Mouse (Mus musculus) neural tube, embryonic 11.5 days (tissue): ENCODE results near the gene Ubp1. TPM values are rescaled to one million over a fixed set of nuclear protein-coding genes. Genes with fewer than 3 reads are reported as not detected.

Source experiments
- ATAC-seq: fragments of 200-750 bp; cut with Nextera tagmentation; 2 replicates; pipeline ENCODE4 v1.8.0; 2017; ENCODE audit warnings: moderate number of reproducible peaks, mild to moderate bottlenecking, moderate TSS enrichment, moderate library complexity; ENCODE audit not compliant: insufficient read depth, low FRiP score, low TSS enrichment
- DNase-seq: peaks from one replicate; pipeline ENCODE4 v3.0.0-alpha.2; 2015; ENCODE audit warnings: low spot score
- H3K27ac ChIP-seq: fragments of 300-500 bp; sonication (generic); 2 replicates; pipeline ENCODE4 v1.5.1; 2014; ENCODE audit warnings: low read depth, mild to moderate bottlenecking, low read length
- H3K27me3 ChIP-seq: fragments of 300-500 bp; sonication (generic); 2 replicates; pipeline ENCODE4 v1.6.1; 2014; ENCODE audit warnings: mild to moderate bottlenecking, low read length, mixed read lengths; ENCODE audit not compliant: control insufficient read depth, insufficient read depth
- H3K36me3 ChIP-seq: fragments of 300-500 bp; sonication (generic); 2 replicates; pipeline ENCODE4 v1.6.1; 2014; ENCODE audit warnings: mild to moderate bottlenecking, low read length, moderate library complexity, mixed read lengths; ENCODE audit not compliant: control insufficient read depth, insufficient read depth
- H3K4me1 ChIP-seq: fragments of 300-500 bp; sonication (generic); 2 replicates; pipeline ENCODE4 v1.6.1; 2014; ENCODE audit warnings: low read length, mixed read lengths; ENCODE audit not compliant: control insufficient read depth, insufficient read depth
- H3K4me2 ChIP-seq: fragments of 300-500 bp; sonication (generic); 2 replicates; pipeline ENCODE4 v1.6.1; 2014; ENCODE audit warnings: low read depth, mild to moderate bottlenecking, moderate library complexity
- H3K4me3 ChIP-seq: fragments of 300-500 bp; sonication (generic); 2 replicates; pipeline ENCODE4 v1.5.1; 2014; ENCODE audit warnings: low read depth, low read length
- H3K9ac ChIP-seq: fragments of 300-500 bp; sonication (generic); 2 replicates; pipeline ENCODE4 v1.6.1; 2014; ENCODE audit warnings: mild to moderate bottlenecking, low read length
- H3K9me3 ChIP-seq: fragments of 300-500 bp; sonication (generic); 2 replicates; pipeline ENCODE4 v1.6.1; 2016; ENCODE audit warnings: low read length; ENCODE audit not compliant: control insufficient read depth
- WGBS: fragments of 180-500 bp; shearing (Covaris S2); extraction: QIAGEN DNeasy Blood & Tissue Kit; methylation state at CpG from one replicate; pipeline ENCODE4 v1.1.7; 2014; 5-methylcytosine and 5-hydroxymethylcytosine counted together
- polyA plus RNA-seq: library from polyadenylated mRNA; unstranded; fragments of >200 nt; fragmentation: Nextera tagmentation; extraction: Ambion mirVana; gene quantifications from 2 replicates; pipeline ENCODE4 v1.2.1, GENCODE M21; 2014

Ubp1 gene
- polyA plus RNA-seq, 1 experiment from 2014 or later: 52.9 TPM

- 0% methylated on average over 40 of the region's 91 CpGs for WGBS
- Histone ChIP-seq H3K9ac (peak overlapping the region; percentile 91), H3K36me3 (no peaks in the 10 kb centered on the region), H3K4me2 (peak overlapping the region; percentile 84), H3K4me3 (peak overlapping the region; percentile 98), H3K27ac (peak overlapping the region; percentile 94), H3K27me3 (no peaks in the 10 kb centered on the region), H3K4me1 (peaks cover 10% of the 10 kb centered on the region; the same call in 1 of the 2 replicates), H3K9me3 (no peaks in the 10 kb centered on the region)
- DNase-seq (peak; percentile 50), ATAC-seq (peak; percentile 46)
Observed at GRCm38 (mm10) chr9:113931375-113932099, 803 bp downstream of the Ubp1 start.

GRCm38 (mm10) chr9:113932100-113932470 is 1.4 kb downstream of the Ubp1 start:
- WGBS: 3% methylated on average over 8 of the region's 8 CpGs
- no peaks in the 10 kb centered on the region for H3K27me3 ChIP-seq
- H3K9me3 ChIP-seq: no peaks in the 10 kb centered on the region
- H3K4me1 ChIP-seq: peaks cover 10% of the 10 kb centered on the region; the same call in 1 of the 2 replicates
- no peak for ATAC-seq
- peak overlapping the region; percentile 91 for H3K9ac ChIP-seq
- peak overlapping the region; percentile 98 for H3K4me3 ChIP-seq
- H3K36me3 ChIP-seq: no peaks in the 10 kb centered on the region
- DNase-seq: no peak
- H3K27ac ChIP-seq: peak overlapping the region; percentile 94
- H3K4me2 ChIP-seq: peak overlapping the region; percentile 84

GRCm38 (mm10) chr9:113932501-113932900 is 1.8 kb downstream of the Ubp1 start:
- H3K4me2 ChIP-seq: peak overlapping the region; percentile 84
- no peak for ATAC-seq
- no peak for DNase-seq
- 26% methylated on average over 11 of the region's 11 CpGs for WGBS
- H3K27ac ChIP-seq: peak overlapping the region; percentile 94; the same call in 1 of the 2 replicates
- H3K36me3 ChIP-seq: no peaks in the 10 kb centered on the region
- peak overlapping the region; percentile 91 for H3K9ac ChIP-seq
- H3K9me3 ChIP-seq: no peaks in the 10 kb centered on the region
- H3K4me3 ChIP-seq: peak overlapping the region; percentile 98
- peaks cover 10% of the 10 kb centered on the region; the same call in 1 of the 2 replicates for H3K4me1 ChIP-seq
- H3K27me3 ChIP-seq: no peaks in the 10 kb centered on the region

- Histone ChIP-seq H3K9ac (no peak overlapping the region), H3K9me3 (no peaks in the 10 kb centered on the region), H3K4me2 (no peak overlapping the region), H3K4me3 (no peak overlapping the region), H3K27me3 (no peaks in the 10 kb centered on the region), H3K36me3 (no peaks in the 10 kb centered on the region), H3K27ac (no peak overlapping the region), H3K4me1 (peaks cover 10% of the 10 kb centered on the region; the same call in 1 of the 2 replicates)
- no peak for DNase-seq
- ATAC-seq: no peak
- 82% methylated on average over 5 of the region's 5 CpGs for WGBS
Observed at GRCm38 (mm10) chr9:113935638-113936037, 4.9 kb downstream of the Ubp1 start.

GRCm38 (mm10) chr9:113939063-113939850 is 8.5 kb downstream of the Ubp1 start:
- DNase-seq (no peak), ATAC-seq (no peak)
- Histone ChIP-seq H3K9me3 (no peaks in the 10 kb centered on the region), H3K4me2 (no peak overlapping the region), H3K36me3 (no peaks in the 10 kb centered on the region; the same call in 1 of the 2 replicates), H3K4me3 (no peak overlapping the region), H3K9ac (no peak overlapping the region), H3K27ac (no peak overlapping the region), H3K27me3 (no peaks in the 10 kb centered on the region), H3K4me1 (no peaks in the 10 kb centered on the region)
- 89% methylated on average over 9 of the region's 9 CpGs for WGBS

GRCm38 (mm10) chr9:113941103-113941805 is 10.5 kb downstream of the Ubp1 start:
- Histone ChIP-seq H3K36me3 (peaks cover 4% of the 10 kb centered on the region; the same call in 1 of the 2 replicates), H3K27me3 (no peaks in the 10 kb centered on the region), H3K4me2 (no peak overlapping the region), H3K4me1 (no peaks in the 10 kb centered on the region), H3K9ac (no peak overlapping the region), H3K4me3 (no peak overlapping the region), H3K27ac (no peak overlapping the region), H3K9me3 (no peaks in the 10 kb centered on the region)
- WGBS: 90% methylated on average over 3 of the region's 3 CpGs
- DNase-seq (no peak), ATAC-seq (no peak)

- H3K9me3 ChIP-seq: no peaks in the 10 kb centered on the region
- H3K27ac ChIP-seq: no peak overlapping the region
- no peak overlapping the region for H3K9ac ChIP-seq
- H3K27me3 ChIP-seq: no peaks in the 10 kb centered on the region
- no peaks in the 10 kb centered on the region for H3K4me1 ChIP-seq
- no peak overlapping the region for H3K4me3 ChIP-seq
- peaks cover 4% of the 10 kb centered on the region; the same call in 1 of the 2 replicates for H3K36me3 ChIP-seq
- DNase-seq (no peak), ATAC-seq (no peak)
- WGBS: 92% methylated on average over 1 of the region's 1 CpGs
- H3K4me2 ChIP-seq: no peak overlapping the region
Observed at GRCm38 (mm10) chr9:113943372-113943771, 12.6 kb downstream of the Ubp1 start.

GRCm38 (mm10) chr9:113947216-113947615 is 16.5 kb downstream of the Ubp1 start:
- WGBS: 95% methylated on average over 1 of the region's 1 CpGs
- Histone ChIP-seq H3K4me3 (no peak overlapping the region), H3K27me3 (no peaks in the 10 kb centered on the region), H3K27ac (no peak overlapping the region), H3K4me1 (no peaks in the 10 kb centered on the region), H3K4me2 (no peak overlapping the region), H3K9ac (no peak overlapping the region), H3K9me3 (no peaks in the 10 kb centered on the region), H3K36me3 (peaks cover 4% of the 10 kb centered on the region; the same call in 1 of the 2 replicates)
- ATAC-seq (no peak), DNase-seq (no peak)
